Mouse (Mus musculus) frontal cortex, postnatal 14 days (tissue): ENCODE results near the gene Olfr434.
"Not testable (repeated sequence)": the region's sequence is repeated elsewhere in the genome, so short reads cannot be mapped to it uniquely, and the experiment has no call there.

Experiments used
- DNase-seq, 2 experiments: peaks; one replicate each; pipeline ENCODE4 v3.0.0; 2022; ENCODE audit warnings: low spot score in 2 of 2

Gene Olfr434

GRCm38 (mm10) chr6:43212873-43213272 lies at the start of gene Olfr434:
TSS of gene Olfr434 (plus strand) at chr6:43213021.
- peak in 1 of 2 experiments; percentile 7 for DNase-seq

GRCm38 (mm10) chr6:43167246-43167645 lies 45.6 kb upstream of the Olfr434 start:
- no peak for DNase-seq

- no peak for DNase-seq
Observed at GRCm38 (mm10) chr6:43171840-43172239, 41.0 kb upstream of the Olfr434 start, which contains the start of gene Olfr13. TSS of gene Olfr13 (plus strand) at chr6:43172140.

- DNase-seq, result no peak
Observed at GRCm38 (mm10) chr6:43178129-43178528, 34.7 kb upstream of the Olfr434 start.

- no peak for DNase-seq
Observed at GRCm38 (mm10) chr6:43178584-43179501, 34.0 kb upstream of the Olfr434 start.

- no peak for DNase-seq
Observed at GRCm38 (mm10) chr6:43190986-43191385, 21.8 kb upstream of the Olfr434 start.

GRCm38 (mm10) chr6:43196781-43197180 lies 16.0 kb upstream of the Olfr434 start, which contains the start of gene Olfr435:
TSS of gene Olfr435 (plus strand) at chr6:43197146.
- no peak for DNase-seq

- DNase-seq, result no peak
Observed at GRCm38 (mm10) chr6:43198094-43198493, 14.7 kb upstream of the Olfr434 start.

- no peak for DNase-seq
Observed at GRCm38 (mm10) chr6:43202786-43203185, 10.0 kb upstream of the Olfr434 start.

- no peak for DNase-seq
Observed at GRCm38 (mm10) chr6:43205355-43205754, 7.5 kb upstream of the Olfr434 start.

- not testable (repeated sequence) for DNase-seq
Observed at GRCm38 (mm10) chr6:43231255-43231654, 18.4 kb downstream of the Olfr434 start, which contains the start of gene Olfr47. TSS of gene Olfr47 (plus strand) at chr6:43231529.

GRCm38 (mm10) chr6:43242061-43242460 lies 29.2 kb downstream of the Olfr434 start:
- no peak for DNase-seq

GRCm38 (mm10) chr6:43247396-43247795 lies 34.6 kb downstream of the Olfr434 start:
- DNase-seq, result no peak

- no peak for DNase-seq
Observed at GRCm38 (mm10) chr6:43252994-43253393, 40.2 kb downstream of the Olfr434 start.

GRCm38 (mm10) chr6:43254193-43254926 lies 41.5 kb downstream of the Olfr434 start:
- no peak for DNase-seq

GRCm38 (mm10) chr6:43260756-43261155 lies 47.9 kb downstream of the Olfr434 start:
- no peak for DNase-seq

- DNase-seq, result no peak
Observed at GRCm38 (mm10) chr6:43265363-43266041, 52.7 kb downstream of the Olfr434 start, which contains the start of gene Arhgef5. TSS of gene Arhgef5 (plus strand) at chr6:43265582.

GRCm38 (mm10) chr6:43266356-43266755 lies 53.5 kb downstream of the Olfr434 start:
- DNase-seq, result no peak
